Mouse (Mus musculus): ENCODE measurements around the gene Fam241b. TPM values are rescaled to one million over a fixed set of nuclear protein-coding genes. Genes with fewer than 3 reads are reported as not detected.

Gene Fam241b
- polyA plus RNA-seq, 1 experiment, result 45.7 TPM

GRCm38 (mm10) chr10:62132691-62133281, 10.9 kb downstream of the Fam241b start, which contains the start of gene Neurog3:
Neurog3 (plus strand) TSS chr10:62133090.
- DNase-seq (ENCODE audit: extremely low spot score in 1 of 2, low spot score in 1 of 2), result no peak

GRCm38 (mm10) chr10:62128316-62128951, 15.3 kb downstream of the Fam241b start:
- peak in 1 of 2 experiments; percentile 64 for DNase-seq (ENCODE audit: extremely low spot score in 1 of 2, low spot score in 1 of 2)

DNA sequence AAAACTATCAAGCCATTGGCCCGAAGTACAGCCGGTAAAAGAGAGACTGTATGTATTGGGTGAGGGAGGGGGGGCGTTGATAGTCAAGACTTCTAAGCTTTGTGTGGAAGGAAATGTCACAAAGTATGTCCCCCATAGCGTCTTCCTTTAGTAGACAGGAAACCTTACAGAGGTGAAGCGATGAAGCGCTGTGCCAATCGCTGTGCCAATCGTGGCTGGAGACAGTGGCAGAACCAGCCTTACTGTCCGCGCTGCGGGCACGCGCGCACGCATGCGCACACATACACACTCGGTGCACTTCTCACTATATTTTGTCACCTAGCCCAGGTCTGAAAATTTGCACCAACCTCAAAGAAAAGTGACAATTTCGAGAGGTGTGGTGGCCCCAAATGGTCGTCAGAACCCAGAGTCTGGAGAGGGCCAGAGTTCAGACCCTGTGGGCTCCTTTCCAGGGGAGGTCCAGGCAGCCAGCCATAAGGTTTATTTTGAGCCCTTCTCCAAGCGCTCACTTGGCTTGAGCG, 15.9 kb downstream of the Fam241b start:
- no peak for DNase-seq (ENCODE audit: extremely low spot score in 1 of 2, low spot score in 1 of 2)

- DNase-seq (ENCODE audit: extremely low spot score in 1 of 2, low spot score in 1 of 2), result no peak
Observed at GRCm38 (mm10) chr10:62127137-62127536, 16.6 kb downstream of the Fam241b start.

DNA sequence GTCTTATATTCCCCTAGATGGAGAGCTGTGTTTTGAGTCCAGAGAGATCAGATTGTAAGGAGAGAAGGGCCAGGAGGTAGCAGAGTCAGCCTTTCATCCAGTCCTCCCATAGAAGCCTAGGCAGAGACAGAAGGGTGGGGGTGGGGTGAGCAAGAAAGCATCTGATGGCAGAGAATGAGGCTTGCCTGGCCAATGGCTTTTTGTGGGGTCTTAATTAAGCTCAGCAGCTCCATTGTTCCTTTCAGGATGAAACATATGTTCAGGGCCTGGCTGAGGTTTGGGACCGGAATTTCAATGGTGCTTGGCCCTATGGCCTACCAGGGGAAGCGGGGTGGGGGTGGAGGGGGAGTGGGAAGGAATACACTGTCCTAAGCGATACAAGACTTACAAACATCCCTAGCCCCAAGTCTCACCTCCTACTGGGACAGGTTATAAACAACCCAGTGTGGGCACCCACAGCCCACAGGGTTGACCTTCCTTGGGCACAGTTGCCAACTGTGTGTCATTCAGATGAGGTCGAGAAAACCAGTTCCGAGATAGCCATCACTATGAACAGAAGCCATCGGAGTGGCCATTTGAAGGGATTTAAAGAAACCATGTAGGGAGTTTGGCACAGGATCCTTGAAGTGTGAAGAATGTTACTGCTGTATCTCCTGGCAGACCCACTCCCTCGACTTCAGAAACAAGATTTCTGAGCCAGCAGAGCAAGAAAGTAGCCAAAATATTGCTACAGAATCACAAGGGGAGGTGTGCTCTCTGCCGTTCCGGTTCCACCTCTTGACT, 29.7 kb downstream of the Fam241b start:
- DNase-seq (ENCODE audit: extremely low spot score in 1 of 2, low spot score in 1 of 2), result no peak

- DNase-seq (ENCODE audit: extremely low spot score in 1 of 2, low spot score in 1 of 2), result peak in 1 of 2 experiments; percentile 61
Observed at GRCm38 (mm10) chr10:62111207-62111576, 32.5 kb downstream of the Fam241b start.

DNA sequence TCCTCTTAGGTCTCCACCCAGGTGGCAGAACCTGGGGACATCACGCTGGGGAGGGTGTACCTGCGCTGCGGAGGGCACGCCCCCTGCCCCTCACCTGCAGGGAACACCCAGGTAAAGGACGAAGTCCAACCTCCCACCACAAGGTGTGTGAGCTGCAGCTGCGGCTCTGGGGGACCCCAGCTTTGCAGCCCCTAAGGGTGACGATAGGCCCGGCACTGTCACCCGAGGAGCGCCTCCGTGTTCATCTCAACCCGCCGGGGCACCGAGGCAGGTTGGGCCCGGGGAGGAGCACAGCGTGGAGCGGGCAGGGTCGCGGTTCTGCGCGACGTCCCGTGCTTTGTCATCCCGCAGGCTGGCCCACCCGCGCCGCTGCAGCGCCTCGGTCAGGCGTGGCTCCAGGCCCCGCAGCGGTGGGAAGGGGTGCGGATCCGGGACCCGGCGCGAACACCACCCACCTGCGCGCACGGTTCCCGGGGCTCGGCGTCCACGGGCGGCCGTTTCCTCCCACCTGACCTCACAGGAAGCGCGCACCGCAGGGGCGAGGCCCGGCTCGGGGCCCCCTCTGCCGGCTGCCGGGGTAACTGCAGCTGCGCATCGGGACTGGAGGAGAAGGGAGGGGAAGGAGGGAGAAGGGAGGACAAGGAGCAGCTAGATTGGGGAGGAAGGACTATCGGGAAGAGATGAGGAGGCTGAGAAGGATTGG, 33.1 kb downstream of the Fam241b start:
- DNase-seq (ENCODE audit: extremely low spot score in 1 of 2, low spot score in 1 of 2), result peak; percentile 68 to 95

GRCm38 (mm10) chr10:62107048-62107447, 36.7 kb downstream of the Fam241b start:
- no peak for DNase-seq (ENCODE audit: extremely low spot score in 1 of 2, low spot score in 1 of 2)

GRCm38 (mm10) chr10:62104835-62105576, 38.7 kb downstream of the Fam241b start:
- peak; percentile 60 to 87 for DNase-seq (ENCODE audit: extremely low spot score in 1 of 2, low spot score in 1 of 2)

GRCm38 (mm10) chr10:62101504-62102439, 41.9 kb downstream of the Fam241b start:
- DNase-seq (ENCODE audit: extremely low spot score in 1 of 2, low spot score in 1 of 2), result peak; percentile 90 to 92

DNA sequence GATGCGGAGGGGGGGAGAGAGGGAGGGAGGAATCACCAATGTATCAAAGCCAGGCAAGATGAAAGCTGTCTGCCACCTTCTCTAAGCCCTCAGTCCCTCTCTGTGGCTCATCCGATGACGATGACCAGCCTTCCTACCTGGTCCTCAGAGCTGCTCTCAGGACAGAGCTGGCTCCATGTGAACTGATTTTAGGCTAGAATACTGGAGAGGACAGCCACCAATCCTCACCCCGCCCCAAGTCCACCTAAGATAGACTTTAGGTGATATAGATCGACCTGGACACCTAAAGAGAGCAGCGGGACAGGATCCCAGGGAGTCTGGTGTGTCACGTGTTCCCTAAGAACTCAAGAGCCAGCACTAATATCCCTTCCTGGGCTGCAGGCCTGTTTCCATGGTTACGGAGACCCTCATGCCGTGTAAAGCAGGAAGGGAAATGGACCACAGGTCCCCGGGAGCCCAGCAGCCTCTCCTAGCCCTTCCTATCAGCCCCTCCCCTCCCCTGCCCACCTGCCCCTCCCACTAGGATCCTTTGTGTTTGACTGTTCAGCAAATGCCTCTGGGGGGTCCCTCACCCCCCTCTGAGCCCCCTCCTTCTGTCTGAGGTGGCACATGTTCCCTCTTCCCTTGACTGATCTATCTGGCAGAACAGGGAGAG, 43.8 kb downstream of the Fam241b start:
- DNase-seq (ENCODE audit: extremely low spot score in 1 of 2, low spot score in 1 of 2), result no peak

GRCm38 (mm10) chr10:62094401-62094800, 49.3 kb downstream of the Fam241b start:
- DNase-seq (ENCODE audit: extremely low spot score in 1 of 2, low spot score in 1 of 2), result no peak

GRCm38 (mm10) chr10:62093903-62094302, 49.8 kb downstream of the Fam241b start:
- no peak for DNase-seq (ENCODE audit: extremely low spot score in 1 of 2, low spot score in 1 of 2)

- DNase-seq (ENCODE audit: extremely low spot score in 1 of 2, low spot score in 1 of 2), result no peak
Observed at GRCm38 (mm10) chr10:62089486-62089885, 54.2 kb downstream of the Fam241b start.

GRCm38 (mm10) chr10:62089071-62089470, 54.6 kb downstream of the Fam241b start:
- DNase-seq (ENCODE audit: extremely low spot score in 1 of 2, low spot score in 1 of 2), result no peak

DNA sequence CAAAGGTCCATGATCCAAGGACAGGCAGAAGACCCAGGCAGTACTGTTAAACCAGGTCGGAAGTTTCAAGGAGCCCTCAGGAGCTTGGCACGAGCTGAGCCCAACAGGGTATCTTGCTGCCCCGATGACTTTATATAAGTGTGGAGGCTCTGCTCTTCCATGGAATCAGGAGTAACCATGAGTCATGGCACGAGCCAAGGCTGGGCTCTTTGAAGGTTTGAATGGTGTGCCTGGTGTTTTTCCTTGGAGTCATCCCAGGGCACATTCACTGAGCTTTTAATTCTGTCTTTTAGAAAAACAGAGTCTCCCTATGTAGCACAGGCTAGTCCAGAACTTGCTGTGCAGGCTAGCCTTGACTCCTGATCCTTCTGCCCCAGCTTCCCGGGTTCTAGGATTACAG, 55.3 kb downstream of the Fam241b start:
- no peak for DNase-seq (ENCODE audit: extremely low spot score in 1 of 2, low spot score in 1 of 2)

- no peak for DNase-seq (ENCODE audit: extremely low spot score in 1 of 2, low spot score in 1 of 2)
Observed at GRCm38 (mm10) chr10:62086826-62087225, 56.9 kb downstream of the Fam241b start.

DNA sequence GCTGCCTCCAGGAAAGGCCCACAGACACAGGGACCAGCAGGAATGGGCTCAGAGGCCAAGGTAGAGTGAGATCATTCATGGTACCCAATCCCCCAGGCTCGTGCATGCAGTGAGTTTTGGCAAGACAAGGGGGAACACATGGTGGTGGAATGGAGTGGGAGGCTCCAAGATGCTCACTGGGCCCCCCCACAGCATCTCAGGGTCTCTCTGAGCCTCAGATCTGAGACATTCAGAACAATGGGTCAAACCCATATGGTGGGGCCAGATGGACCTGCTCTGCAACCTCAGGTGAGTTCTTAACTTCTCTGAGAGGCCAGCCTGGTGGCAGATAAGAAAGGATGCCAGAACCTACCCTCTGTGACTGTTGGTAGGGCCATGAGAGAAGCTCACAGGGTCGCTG, 57.7 kb downstream of the Fam241b start:
- no peak for DNase-seq (ENCODE audit: extremely low spot score in 1 of 2, low spot score in 1 of 2)

Data from frontal cortex, adult 2 months (tissue).